Mouse (Mus musculus) C2C12 (cell line): ENCODE results near the gene 2310022B05Rik.

Source experiments
- CEBPB ChIP-seq: IDR thresholded peaks from one replicate; pipeline ENCODE4 v1.6.1; 2011; ENCODE audit warnings: low read depth, mild to moderate bottlenecking, control low read depth, moderate library complexity
- CTCF ChIP-seq: IDR thresholded peaks from one replicate; pipeline ENCODE4 v1.5.1; 2011; ENCODE audit not compliant: control insufficient read depth, insufficient read depth, insufficient read length
- MAX ChIP-seq: IDR thresholded peaks from one replicate; pipeline ENCODE4 v1.6.1; 2011; ENCODE audit warnings: mild to moderate bottlenecking, control low read depth

GRCm38 (mm10) chr8:124641599-124641998 lies 21.6 kb downstream of the 2310022B05Rik start:
- no peak for TF ChIP-seq MAX
- TF ChIP-seq CEBPB = no peak
- no peak for TF ChIP-seq CTCF
